Mouse (Mus musculus) stomach, postnatal 0 days (tissue): ENCODE measurements around the gene Mapk7. TPM values are rescaled to one million over a fixed set of nuclear protein-coding genes. Genes with fewer than 3 reads are reported as not detected.

ENCODE experiments used
- ATAC-seq: fragments of 200-750 bp; cut with Nextera tagmentation; 2 replicates; pipeline ENCODE4 v1.8.0; 2017; ENCODE audit not compliant: low FRiP score, low TSS enrichment
- DNase-seq: peaks from one replicate; pipeline ENCODE4 v3.0.0-alpha.2; 2016; ENCODE audit warnings: low spot score
- H3K27ac ChIP-seq: fragments of 300-500 bp; sonication (generic); replicated peaks from 2 replicates; pipeline ENCODE4 v1.5.1; 2014; ENCODE audit warnings: mild to moderate bottlenecking, control low read depth
- H3K27me3 ChIP-seq: fragments of 300-500 bp; sonication (generic); 2 replicates; pipeline ENCODE4 v1.6.1; 2014; ENCODE audit warnings: low read length; ENCODE audit not compliant: control insufficient read depth, insufficient read depth
- H3K36me3 ChIP-seq: fragments of 300-500 bp; sonication (generic); 2 replicates; pipeline ENCODE4 v1.6.1; 2014; ENCODE audit warnings: low read length, mixed read lengths; ENCODE audit not compliant: control insufficient read depth, insufficient read depth
- H3K4me1 ChIP-seq: fragments of 300-500 bp; sonication (generic); replicated peaks from 2 replicates; pipeline ENCODE4 v1.6.1; 2014; ENCODE audit warnings: antibody characterized with exemption; ENCODE audit not compliant: control insufficient read depth, insufficient read depth
- H3K4me2 ChIP-seq: fragments of 300-500 bp; sonication (generic); replicated peaks from 2 replicates; pipeline ENCODE4 v1.6.1; 2014; ENCODE audit warnings: low read depth, mild to moderate bottlenecking, control low read depth, moderate library complexity
- H3K4me3 ChIP-seq: fragments of 300-500 bp; sonication (generic); 2 replicates; pipeline ENCODE4 v1.5.1; 2014; ENCODE audit warnings: low read depth, low read length, control low read depth
- H3K9ac ChIP-seq: fragments of 300-500 bp; sonication (generic); 2 replicates; pipeline ENCODE4 v1.6.1; 2014; ENCODE audit warnings: mild to moderate bottlenecking, low read length, control low read depth, mixed read lengths
- H3K9me3 ChIP-seq: fragments of 300-500 bp; sonication (generic); 2 replicates; pipeline ENCODE4 v1.6.1; 2016; ENCODE audit warnings: low read length; ENCODE audit not compliant: control insufficient read depth
- CTCF ChIP-seq: IDR thresholded peaks from 2 replicates; pipeline ENCODE4 v1.5.1; 2016; ENCODE audit warnings: antibody characterized with exemption, low read depth, mild to moderate bottlenecking, moderate library complexity
- EP300 ChIP-seq: optimal IDR thresholded peaks from 2 replicates; pipeline ENCODE3; 2016; ENCODE audit warnings: antibody characterized with exemption
- WGBS: fragments of 180-500 bp; shearing (Covaris S2); extraction: QIAGEN DNeasy Blood & Tissue Kit; methylation state at CpG from one replicate; pipeline ENCODE4 v1.1.7; 2014; 5-methylcytosine and 5-hydroxymethylcytosine counted together
- polyA plus RNA-seq: library from polyadenylated mRNA; unstranded; fragments of >200 nt; fragmentation: Nextera tagmentation; extraction: Ambion mirVana; gene quantifications from 2 replicates; pipeline ENCODE4 v1.2.1, GENCODE M21; 2015

Gene Mapk7
- polyA plus RNA-seq, 1 experiment from 2014 or later, result 15.4 TPM

GRCm38 (mm10) chr11:61476786-61477382 lies 17.3 kb downstream of the Mapk7 start:
- Histone ChIP-seq H3K27me3 (no peaks in the 10 kb centered on the region), H3K4me1 (0 out of 2 replicates have a peak, but pooled peaks cover 3% of the 10 kb centered on the region), H3K4me2 (peak overlapping the region; percentile 44), H3K4me3 (no peak overlapping the region), H3K9me3 (no peaks in the 10 kb centered on the region), H3K27ac (no peak overlapping the region), H3K9ac (no peak overlapping the region), H3K36me3 (no peaks in the 10 kb centered on the region)
- DNase-seq (peak; percentile 56), ATAC-seq (no peak)
- no peak for TF ChIP-seq CTCF
- TF ChIP-seq EP300, result no peak
- 29% methylated on average over 12 of the region's 12 CpGs for WGBS

GRCm38 (mm10) chr11:61473630-61474029 lies 20.6 kb downstream of the Mapk7 start:
- Histone ChIP-seq H3K9me3 (no peaks in the 10 kb centered on the region), H3K36me3 (no peaks in the 10 kb centered on the region), H3K27ac (no peak overlapping the region), H3K4me1 (0 out of 2 replicates have a peak, but pooled peaks cover 3% of the 10 kb centered on the region), H3K27me3 (no peaks in the 10 kb centered on the region), H3K4me3 (no peak overlapping the region), H3K9ac (no peak overlapping the region), H3K4me2 (no peak overlapping the region)
- ATAC-seq (no peak), DNase-seq (no peak)
- TF ChIP-seq EP300, result no peak
- no peak for TF ChIP-seq CTCF
- WGBS, result 57% methylated on average over 4 of the region's 4 CpGs

DNA sequence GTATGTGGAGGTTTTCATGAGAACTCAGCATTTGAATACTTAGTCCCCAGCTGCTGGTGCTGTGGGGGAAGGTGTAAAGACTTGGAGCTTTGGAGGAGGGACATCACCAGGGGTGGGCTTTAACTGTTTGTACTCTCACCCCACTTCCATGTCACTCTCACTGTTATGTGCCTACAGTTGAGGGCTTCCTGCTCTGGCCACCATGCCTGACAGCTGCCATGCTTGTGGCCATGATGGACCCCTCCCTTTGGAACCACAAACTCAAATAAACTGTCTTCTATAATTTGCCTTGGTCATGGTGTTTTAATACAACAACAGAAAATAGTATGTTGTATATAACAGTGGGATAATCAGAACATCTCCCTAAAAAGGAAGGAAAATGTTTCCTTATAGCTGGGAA lies 23.3 kb downstream of the Mapk7 start:
- ATAC-seq, result no peak
- no peak overlapping the region for H3K9ac ChIP-seq
- no peak overlapping the region for H3K4me2 ChIP-seq
- H3K27ac ChIP-seq, result no peak overlapping the region
- H3K27me3 ChIP-seq, result no peaks in the 10 kb centered on the region
- no peaks in the 10 kb centered on the region; the same call in 1 of the 2 replicates for H3K4me1 ChIP-seq
- H3K36me3 ChIP-seq, result no peaks in the 10 kb centered on the region
- no peak overlapping the region for H3K4me3 ChIP-seq
- no peaks in the 10 kb centered on the region for H3K9me3 ChIP-seq
- no peak for DNase-seq
- TF ChIP-seq EP300 (no peak), CTCF (no peak)

DNA sequence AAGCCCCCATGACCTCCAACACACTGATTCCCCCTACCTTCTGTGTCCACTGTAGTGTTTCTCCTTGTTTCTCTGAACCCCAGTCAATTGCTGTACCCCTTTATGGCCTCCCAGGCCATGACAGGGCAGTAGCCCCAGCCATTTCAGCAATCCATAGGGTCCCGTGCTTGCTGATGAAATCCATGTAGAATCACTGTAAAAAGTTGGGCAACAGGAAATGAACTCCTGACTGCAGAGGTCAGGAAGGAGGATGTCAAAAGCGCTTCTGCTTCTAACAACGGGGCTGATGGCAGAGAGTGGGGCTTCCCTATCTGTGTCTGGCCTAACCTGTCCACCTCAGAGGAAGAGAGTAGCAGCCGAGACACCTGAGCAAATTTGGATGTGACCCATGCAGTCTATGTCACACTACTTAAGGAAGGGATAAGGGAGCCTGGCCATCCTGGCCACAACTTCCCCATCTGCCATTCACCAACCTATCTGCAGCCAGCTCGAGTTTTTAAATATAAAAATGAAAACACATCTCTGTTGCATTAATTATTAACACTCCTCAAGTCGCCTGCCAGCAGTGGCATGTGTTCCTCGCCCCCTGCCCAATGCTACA lies 24.8 kb downstream of the Mapk7 start:
- 55% methylated on average over 7 of the region's 7 CpGs for WGBS
- no peak for DNase-seq
- no peak overlapping the region for H3K27ac ChIP-seq

GRCm38 (mm10) chr11:61468534-61468933 lies 25.7 kb downstream of the Mapk7 start:
- Histone ChIP-seq H3K9ac (no peak overlapping the region), H3K4me1 (no peaks in the 10 kb centered on the region; the same call in 1 of the 2 replicates), H3K4me2 (no peak overlapping the region), H3K27me3 (no peaks in the 10 kb centered on the region), H3K9me3 (no peaks in the 10 kb centered on the region), H3K4me3 (no peak overlapping the region), H3K36me3 (no peaks in the 10 kb centered on the region), H3K27ac (no peak overlapping the region)
- ATAC-seq (no peak), DNase-seq (no peak)
- 82% methylated on average over 4 of the region's 4 CpGs for WGBS
- no peak for TF ChIP-seq CTCF
- TF ChIP-seq EP300, result no peak

More for the DNA sequence above, 24.8 kb downstream of the Mapk7 start:
- ATAC-seq, result no peak
- Histone ChIP-seq H3K9ac (no peak overlapping the region), H3K36me3 (no peaks in the 10 kb centered on the region), H3K9me3 (no peaks in the 10 kb centered on the region), H3K4me3 (no peak overlapping the region), H3K27me3 (no peaks in the 10 kb centered on the region), H3K4me1 (no peaks in the 10 kb centered on the region; the same call in 1 of the 2 replicates), H3K4me2 (no peak overlapping the region)
- TF ChIP-seq CTCF, result no peak
- no peak for TF ChIP-seq EP300

- TF ChIP-seq CTCF, result no peak
- TF ChIP-seq EP300, result no peak
- DNase-seq (no peak), ATAC-seq (no peak; the same call in 1 of the 2 replicates)
- no peaks in the 10 kb centered on the region for H3K9me3 ChIP-seq
- no peaks in the 10 kb centered on the region for H3K36me3 ChIP-seq
- no peak overlapping the region for H3K9ac ChIP-seq
- WGBS, result 27% methylated on average over 4 of the region's 4 CpGs
- no peaks in the 10 kb centered on the region; the same call in 1 of the 2 replicates for H3K4me1 ChIP-seq
- H3K4me3 ChIP-seq, result no peak overlapping the region
- H3K4me2 ChIP-seq, result no peak overlapping the region
- no peak overlapping the region for H3K27ac ChIP-seq
- no peaks in the 10 kb centered on the region for H3K27me3 ChIP-seq
Measured at GRCm38 (mm10) chr11:61465422-61465821, 28.8 kb downstream of the Mapk7 start.
